Mouse (Mus musculus): ENCODE results near the gene Ncoa1. TPM values are rescaled to one million over a fixed set of nuclear protein-coding genes. Genes with fewer than 3 reads are reported as not detected.

The Ncoa1 gene
- polyA plus RNA-seq, 1 experiment from 2014 or later, result 2.3 TPM

DNA sequence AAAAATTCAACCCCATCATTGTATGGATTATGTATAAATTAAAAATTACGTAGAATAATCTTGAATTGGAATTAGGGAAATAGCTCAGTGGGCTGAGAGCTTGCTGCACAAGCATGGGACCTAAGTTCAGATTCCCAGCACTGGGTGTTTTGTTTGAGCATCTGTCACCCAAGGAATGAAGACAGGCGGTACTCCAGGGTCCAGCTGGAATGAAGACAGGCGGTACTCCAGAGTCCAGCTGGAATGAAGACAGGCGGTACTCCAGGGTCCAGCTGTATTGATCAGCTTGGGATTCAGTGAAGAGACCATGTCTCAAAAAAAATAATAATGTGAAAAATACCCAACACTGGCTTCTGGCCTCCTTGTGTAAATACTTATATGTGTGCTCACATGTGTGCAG lies 58.2 kb downstream of the Ncoa1 start:
- Histone ChIP-seq H3K9me3 (replicated peaks) (no peaks in the 10 kb centered on the region), H3K4me1 (no peaks in the 10 kb centered on the region), H3K36me3 (no peaks in the 10 kb centered on the region), H3K27ac (replicated peaks) (no peak overlapping the region), H3K27me3 (ENCODE audit: low read depth, poor library complexity, severe bottlenecking) (no peaks in the 10 kb centered on the region), H3K4me3 (no peak overlapping the region)
- WGBS, result 89% methylated on average over 4 of the region's 4 CpGs
- DNase-seq (ENCODE audit: low spot score), result no peak

DNA sequence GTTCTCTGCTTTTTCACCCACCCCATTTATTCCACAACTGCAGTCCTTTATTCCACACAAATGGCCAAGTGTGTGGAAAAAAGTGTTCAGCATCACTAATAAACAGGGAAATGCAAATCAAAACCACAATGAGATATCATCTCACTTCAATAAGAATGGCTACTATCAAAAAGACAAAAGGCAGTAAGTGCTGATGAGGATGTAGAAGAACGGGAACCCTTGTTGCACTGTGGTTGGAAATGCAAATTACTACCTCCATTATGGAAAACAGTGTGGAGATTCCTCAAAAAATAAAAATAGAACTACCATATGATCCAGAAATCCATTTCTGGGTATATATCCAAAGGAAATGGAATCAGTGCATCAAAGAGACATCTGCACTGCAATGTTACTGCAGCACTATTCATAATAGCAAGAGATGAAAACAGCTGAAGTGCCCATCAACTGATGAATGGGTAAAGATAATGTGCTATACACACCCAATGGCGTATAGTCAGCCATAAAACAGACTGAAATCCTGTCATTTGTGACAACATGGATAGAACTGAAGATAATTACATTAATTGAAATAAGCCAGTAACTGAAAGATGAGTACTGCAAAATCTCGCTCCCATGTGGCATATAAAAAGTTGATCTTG lies 59.2 kb downstream of the Ncoa1 start:
- WGBS, result 84% methylated on average over 3 of the region's 3 CpGs
- DNase-seq (ENCODE audit: low spot score), result no peak
- Histone ChIP-seq H3K9me3 (replicated peaks) (no peaks in the 10 kb centered on the region), H3K27ac (replicated peaks) (no peak overlapping the region), H3K36me3 (no peaks in the 10 kb centered on the region), H3K4me1 (no peaks in the 10 kb centered on the region), H3K27me3 (ENCODE audit: low read depth, poor library complexity, severe bottlenecking) (no peaks in the 10 kb centered on the region), H3K4me3 (no peak overlapping the region)

DNA sequence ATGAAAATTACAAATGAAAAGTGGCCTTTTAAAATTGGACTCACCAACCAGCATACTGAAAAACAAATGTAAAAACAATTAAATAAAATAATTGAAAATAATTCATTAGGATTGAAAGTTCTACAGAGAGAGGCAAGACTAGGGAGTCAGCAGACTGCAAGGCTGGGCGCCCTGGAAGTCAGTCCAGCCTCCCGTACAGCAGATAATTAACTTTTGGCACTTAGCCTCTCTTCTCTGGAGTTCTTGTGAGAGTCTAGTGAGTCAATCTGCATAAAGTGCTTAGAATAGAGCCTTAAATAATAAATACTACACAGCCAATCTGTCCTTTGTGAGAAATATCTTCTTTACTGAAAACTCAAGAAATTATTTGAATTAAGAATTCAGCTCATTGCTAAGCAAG lies 69.9 kb downstream of the Ncoa1 start:
- H3K4me1 ChIP-seq, result no peaks in the 10 kb centered on the region
- no peak for DNase-seq (ENCODE audit: low spot score)
- 93% methylated on average over 2 of the region's 2 CpGs for WGBS

GRCm38 (mm10) chr12:4406155-4406554 lies 70.8 kb downstream of the Ncoa1 start:
- H3K27ac ChIP-seq (replicated peaks), result no peak overlapping the region
- H3K36me3 ChIP-seq, result no peaks in the 10 kb centered on the region
- 85% methylated on average over 3 of the region's 3 CpGs for whole genome bisulfite sequencing
- no peaks in the 10 kb centered on the region for H3K4me1 ChIP-seq
- H3K9me3 ChIP-seq (replicated peaks), result no peaks in the 10 kb centered on the region
- no peaks in the 10 kb centered on the region for H3K27me3 ChIP-seq (ENCODE audit: low read depth, poor library complexity, severe bottlenecking)
- DNase-seq (ENCODE audit: low spot score), result no peak
- no peak overlapping the region for H3K4me3 ChIP-seq

More for the DNA sequence above, 69.9 kb downstream of the Ncoa1 start:
- no peaks in the 10 kb centered on the region for H3K36me3 ChIP-seq
- no peaks in the 10 kb centered on the region for H3K27me3 ChIP-seq (ENCODE audit: low read depth, poor library complexity, severe bottlenecking)
- no peak overlapping the region for H3K27ac ChIP-seq (replicated peaks)
- no peak overlapping the region for H3K4me3 ChIP-seq
- no peaks in the 10 kb centered on the region for H3K9me3 ChIP-seq (replicated peaks)

- H3K27ac ChIP-seq (replicated peaks), result no peak overlapping the region
- WGBS, result 62% methylated on average over 4 of the region's 4 CpGs
- no peaks in the 10 kb centered on the region for H3K36me3 ChIP-seq
- H3K9me3 ChIP-seq (replicated peaks), result no peaks in the 10 kb centered on the region
- no peaks in the 10 kb centered on the region for H3K4me1 ChIP-seq
- no peak overlapping the region for H3K4me3 ChIP-seq
- no peaks in the 10 kb centered on the region for H3K27me3 ChIP-seq (ENCODE audit: low read depth, poor library complexity, severe bottlenecking)
- DNase-seq (ENCODE audit: low spot score), result no peak
Observed at GRCm38 (mm10) chr12:4403206-4403605, 73.8 kb downstream of the Ncoa1 start.

- Histone ChIP-seq H3K9me3 (replicated peaks) (no peaks in the 10 kb centered on the region), H3K27me3 (ENCODE audit: low read depth, poor library complexity, severe bottlenecking) (no peaks in the 10 kb centered on the region), H3K27ac (replicated peaks) (no peak overlapping the region), H3K4me1 (no peaks in the 10 kb centered on the region), H3K36me3 (no peaks in the 10 kb centered on the region), H3K4me3 (no peak overlapping the region)
- 84% methylated on average over 7 of the region's 7 CpGs for WGBS
- no peak for DNase-seq (ENCODE audit: low spot score)
Observed at GRCm38 (mm10) chr12:4396221-4396620, 80.8 kb downstream of the Ncoa1 start.

DNA sequence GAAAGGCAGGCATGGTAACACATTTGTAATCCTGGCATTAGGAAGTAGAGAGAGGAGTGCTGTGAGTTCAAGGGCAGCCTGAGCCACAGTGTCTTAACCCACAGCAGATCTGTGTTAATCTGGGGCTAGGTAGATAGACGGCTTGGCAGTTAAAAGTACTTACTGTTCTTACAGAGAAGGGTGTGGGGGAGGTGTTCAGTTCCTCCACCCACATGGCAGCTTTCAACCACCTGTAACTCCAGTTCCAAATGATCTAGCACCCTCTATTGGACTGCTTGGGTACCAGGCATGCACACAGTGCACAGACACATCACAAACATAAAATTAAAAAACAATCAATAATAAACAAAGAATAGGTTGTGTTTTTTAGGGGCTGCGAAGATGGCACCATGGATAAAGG lies 84.4 kb downstream of the Ncoa1 start:
- H3K27me3 ChIP-seq (ENCODE audit: low read depth, poor library complexity, severe bottlenecking), result no peaks in the 10 kb centered on the region
- no peaks in the 10 kb centered on the region for H3K9me3 ChIP-seq (replicated peaks)
- no peaks in the 10 kb centered on the region for H3K4me1 ChIP-seq
- no peaks in the 10 kb centered on the region for H3K36me3 ChIP-seq
- DNase-seq (ENCODE audit: low spot score), result no peak
- 80% methylated on average over 2 of the region's 2 CpGs for WGBS
- H3K27ac ChIP-seq (replicated peaks), result no peak overlapping the region
- H3K4me3 ChIP-seq, result no peak overlapping the region

GRCm38 (mm10) chr12:4392074-4392473 lies 84.9 kb downstream of the Ncoa1 start:
- DNase-seq (ENCODE audit: low spot score), result no peak
- Histone ChIP-seq H3K9me3 (replicated peaks) (no peaks in the 10 kb centered on the region), H3K36me3 (no peaks in the 10 kb centered on the region), H3K4me3 (no peak overlapping the region), H3K27me3 (ENCODE audit: low read depth, poor library complexity, severe bottlenecking) (no peaks in the 10 kb centered on the region), H3K4me1 (no peaks in the 10 kb centered on the region), H3K27ac (replicated peaks) (no peak overlapping the region)
- 86% methylated on average over 3 of the region's 3 CpGs for WGBS

- WGBS, result 68% methylated on average over 4 of the region's 4 CpGs
- Histone ChIP-seq H3K4me3 (no peak overlapping the region), H3K36me3 (no peaks in the 10 kb centered on the region), H3K27me3 (ENCODE audit: low read depth, poor library complexity, severe bottlenecking) (no peaks in the 10 kb centered on the region), H3K9me3 (replicated peaks) (no peaks in the 10 kb centered on the region), H3K27ac (replicated peaks) (no peak overlapping the region), H3K4me1 (no peaks in the 10 kb centered on the region)
- no peak for DNase-seq (ENCODE audit: low spot score)
Observed at GRCm38 (mm10) chr12:4391256-4391655, 85.7 kb downstream of the Ncoa1 start.

- no peak for DNase-seq (ENCODE audit: low spot score)
- no peaks in the 10 kb centered on the region for H3K9me3 ChIP-seq (replicated peaks)
- no peaks in the 10 kb centered on the region for H3K4me1 ChIP-seq
- no peaks in the 10 kb centered on the region for H3K36me3 ChIP-seq
- WGBS, result 67% methylated on average over 5 of the region's 5 CpGs
- no peak overlapping the region for H3K27ac ChIP-seq (replicated peaks)
- H3K4me3 ChIP-seq, result no peak overlapping the region
- H3K27me3 ChIP-seq (ENCODE audit: low read depth, poor library complexity, severe bottlenecking), result no peaks in the 10 kb centered on the region
Observed at GRCm38 (mm10) chr12:4390721-4391120, 86.3 kb downstream of the Ncoa1 start.

DNA sequence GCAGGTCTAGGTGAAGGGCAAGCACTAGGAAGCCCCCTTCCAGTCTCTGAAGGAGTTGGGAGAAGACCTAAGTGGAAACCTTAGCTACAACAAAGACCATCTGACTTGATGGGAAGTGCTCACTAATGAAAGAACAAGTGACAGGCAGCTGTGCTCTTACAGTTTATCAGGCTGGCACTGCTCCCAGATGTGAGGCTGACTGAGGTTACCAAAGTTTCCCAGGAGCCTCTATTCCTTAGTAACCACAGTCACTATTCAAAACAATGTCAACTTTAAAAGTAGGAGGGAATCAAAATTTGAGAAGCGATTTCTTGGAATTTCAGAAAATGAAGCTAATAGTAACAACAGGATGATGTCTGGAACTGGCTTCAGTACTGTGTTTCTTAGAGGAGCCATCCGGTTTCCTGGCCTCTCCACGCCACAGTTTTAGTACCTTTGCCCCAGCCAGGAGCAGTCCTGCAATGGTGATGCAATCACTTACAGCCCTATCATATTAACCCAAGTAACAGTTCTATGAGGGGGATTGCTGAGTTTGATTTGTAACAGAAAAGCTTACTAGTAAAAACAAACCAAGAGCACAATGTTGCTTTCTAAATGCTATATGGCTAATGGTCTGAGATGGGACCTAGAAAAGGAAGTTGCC lies 90.8 kb downstream of the Ncoa1 start:
- Histone ChIP-seq H3K4me3 (no peak overlapping the region), H3K27ac (replicated peaks) (no peak overlapping the region), H3K27me3 (ENCODE audit: low read depth, poor library complexity, severe bottlenecking) (no peaks in the 10 kb centered on the region), H3K36me3 (no peaks in the 10 kb centered on the region), H3K9me3 (replicated peaks) (no peaks in the 10 kb centered on the region), H3K4me1 (no peaks in the 10 kb centered on the region)
- no peak for DNase-seq (ENCODE audit: low spot score)
- 87% methylated on average over 3 of the region's 3 CpGs for WGBS

GRCm38 (mm10) chr12:4383061-4383460 lies 93.9 kb downstream of the Ncoa1 start:
- no peaks in the 10 kb centered on the region for H3K36me3 ChIP-seq
- H3K4me3 ChIP-seq, result no peak overlapping the region
- no peak overlapping the region for H3K27ac ChIP-seq (replicated peaks)
- H3K9me3 ChIP-seq (replicated peaks), result no peaks in the 10 kb centered on the region
- H3K27me3 ChIP-seq (ENCODE audit: low read depth, poor library complexity, severe bottlenecking), result no peaks in the 10 kb centered on the region
- DNase-seq (ENCODE audit: low spot score), result no peak
- 93% methylated on average over 3 of the region's 3 CpGs for WGBS
- no peaks in the 10 kb centered on the region for H3K4me1 ChIP-seq

DNA sequence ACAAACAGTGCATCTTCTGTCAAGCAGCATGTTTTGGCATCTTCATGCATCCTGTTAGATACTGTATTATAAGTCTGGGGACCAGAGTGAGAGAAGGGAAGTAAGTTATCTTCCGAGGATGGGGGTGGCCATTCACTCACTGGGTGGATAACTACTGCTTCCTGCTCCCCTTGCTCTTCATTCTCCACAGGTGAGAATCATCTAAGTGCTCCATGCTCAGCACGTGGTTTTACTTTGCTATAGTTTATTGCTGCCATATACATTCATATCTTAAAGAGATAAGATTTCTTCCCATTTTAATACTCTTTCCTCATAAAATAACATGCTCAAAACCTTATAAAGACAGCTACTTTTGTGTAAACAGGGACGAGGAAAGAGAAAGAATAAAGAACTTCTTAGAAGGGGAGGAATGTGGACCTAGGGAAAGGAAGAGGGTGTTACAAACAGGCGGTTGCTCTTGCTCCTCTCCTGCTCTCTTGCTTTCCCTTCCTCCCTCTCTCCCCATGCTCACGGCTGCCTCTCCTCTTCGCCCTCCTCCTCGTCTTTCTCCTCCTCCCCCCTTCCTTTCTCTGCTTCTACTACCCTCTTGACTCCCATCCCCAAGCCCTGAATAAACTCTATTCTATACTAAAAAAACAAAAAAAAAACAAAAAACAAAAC lies 97.6 kb downstream of the Ncoa1 start:
- Histone ChIP-seq H3K4me1 (peaks cover 8% of the 10 kb centered on the region), H3K27ac (replicated peaks) (no peak overlapping the region), H3K9me3 (replicated peaks) (no peaks in the 10 kb centered on the region), H3K27me3 (ENCODE audit: low read depth, poor library complexity, severe bottlenecking) (no peaks in the 10 kb centered on the region), H3K4me3 (no peak overlapping the region), H3K36me3 (no peaks in the 10 kb centered on the region)
- DNase-seq (ENCODE audit: low spot score), result no peak
- WGBS, result 59% methylated on average over 7 of the region's 7 CpGs
